ENCODE assay signal across 8 mouse cellular contexts in the genomic region with DNA sequence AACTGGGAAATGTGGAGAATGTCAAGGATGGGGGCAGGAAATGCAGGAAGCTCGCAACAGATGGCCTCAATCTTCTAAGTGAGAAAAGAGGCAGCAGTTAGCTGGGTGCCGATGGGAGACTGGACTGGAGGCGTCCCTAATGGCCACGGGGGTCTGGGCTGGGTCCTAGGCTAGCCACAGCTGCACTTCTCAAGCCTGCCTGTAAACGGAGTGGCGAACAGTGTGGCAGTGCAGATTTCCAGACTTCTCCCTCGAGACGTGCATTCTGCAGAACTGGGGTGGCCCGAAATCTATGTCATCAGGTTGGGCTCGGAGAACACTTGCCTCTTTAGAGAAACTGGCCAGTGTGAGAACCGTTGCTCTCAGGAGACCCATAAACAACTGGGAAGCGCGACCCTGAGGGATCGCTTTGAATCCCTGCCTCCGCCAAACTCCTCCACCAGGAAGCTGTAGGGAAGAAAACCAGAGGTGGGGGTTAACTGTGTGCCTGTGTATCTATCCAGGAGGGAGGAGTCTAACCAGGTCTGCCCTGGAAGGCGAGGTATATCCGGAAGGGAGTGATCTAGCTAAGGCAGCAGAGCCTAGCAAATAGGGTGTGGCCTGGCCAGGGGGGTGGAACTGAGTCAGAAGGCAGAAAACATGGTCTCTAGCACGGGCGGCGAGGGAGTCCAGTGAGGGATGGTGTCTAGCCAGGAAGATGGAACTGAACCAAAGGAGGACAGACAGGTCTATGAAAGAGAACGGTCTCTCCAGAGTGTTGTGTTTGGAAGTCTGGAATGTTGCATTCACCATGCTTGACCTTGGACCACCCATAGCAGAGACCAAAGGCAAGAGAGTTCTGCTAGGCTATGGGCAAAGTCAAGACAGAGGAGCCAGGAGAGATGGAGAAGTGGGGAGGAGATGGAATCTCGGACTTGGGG.
DNase-seq lines count a peak whose midpoint lies in the region; ATAC-seq and TF ChIP-seq lines count a peak whose summit lies in the region.

No protein-coding gene starts in this region.

- peak; percentile 82 for TF ChIP-seq EP300 in ES-Bruce4 (IDR thresholded peaks at IDR 0.05; ENCODE audit: insufficient read depth, low read depth, low read length)

- H3K36me3 ChIP-seq in ES-Bruce4 (ENCODE audit: control insufficient read depth, insufficient read depth, low read length, poor library complexity, severe bottlenecking), result no peaks in the 10 kb centered on the region
- no peaks in the 10 kb centered on the region for H3K36me3 ChIP-seq in forebrain, postnatal 0 days (ENCODE audit: insufficient read depth)
- H3K36me3 ChIP-seq in hindbrain, embryonic 11.5 days (ENCODE audit: control insufficient read depth, insufficient read depth, low read length), result no peaks in the 10 kb centered on the region

- WGBS in forebrain, postnatal 0 days, result 6% methylated on average over 22 of the region's 22 CpGs
- WGBS in hindbrain, embryonic 11.5 days, result 6% methylated on average over 22 of the region's 22 CpGs

- H3K9ac ChIP-seq in ES-Bruce4 (ENCODE audit: low read depth, poor library complexity, severe bottlenecking), result peak overlapping the region; percentile 51
- 0 out of 2 replicates have a peak overlapping the region, but pooled peaks have one; percentile 18 for H3K9ac ChIP-seq in forebrain, postnatal 0 days
- no peak overlapping the region for H3K9ac ChIP-seq in hindbrain, embryonic 11.5 days (ENCODE audit: low read depth, low read length)

- H3K4me3 ChIP-seq in ES-Bruce4 (ENCODE audit: low read depth, low read length), result peak overlapping the region; percentile 64
- peak overlapping the region; percentile 27 for H3K4me3 ChIP-seq in forebrain, postnatal 0 days (ENCODE audit: low read depth, low read length)
- peak overlapping the region; percentile 19 for H3K4me3 ChIP-seq in hindbrain, embryonic 11.5 days (ENCODE audit: low read depth, low read length)

- peak; percentile 59 for ATAC-seq in forebrain, postnatal 0 days
- ATAC-seq in hindbrain, embryonic 11.5 days (ENCODE audit: low FRiP score), result peak; percentile 66

- no peaks in the 10 kb centered on the region for H3K27me3 ChIP-seq in ES-Bruce4 (ENCODE audit: control insufficient read depth, insufficient read depth, low read length, poor library complexity, severe bottlenecking)
- H3K27me3 ChIP-seq in forebrain, postnatal 0 days (ENCODE audit: insufficient read depth, low read length), result no peaks in the 10 kb centered on the region; the same call in 1 of the 2 replicates
- H3K27me3 ChIP-seq in hindbrain, embryonic 11.5 days (ENCODE audit: control insufficient read depth, insufficient read depth, low read length), result no peaks in the 10 kb centered on the region

- DNase-seq in adrenal gland, postnatal 36 days, result peak; percentile 48 to 69
- DNase-seq in forebrain, postnatal 0 days, result peak; percentile 46
- peak; percentile 47 for DNase-seq in hindbrain, embryonic 11.5 days (ENCODE audit: low spot score)
- peak; percentile 24 to 39 for DNase-seq in layer of hippocampus, postnatal 14 days (ENCODE audit: low spot score in 2 of 2)
- DNase-seq in lung, postnatal 25 days (ENCODE audit: low spot score), result peak; percentile 86
- DNase-seq in retina, embryonic 14.5 days (ENCODE audit: low spot score), result peak; percentile 60
- peak; percentile 63 for DNase-seq in urinary bladder, postnatal 25 days (ENCODE audit: low spot score)

- peak overlapping the region; percentile 46 for H3K4me2 ChIP-seq in forebrain, postnatal 0 days (ENCODE audit: low read depth)
- H3K4me2 ChIP-seq in hindbrain, embryonic 11.5 days (replicated peaks; ENCODE audit: low read depth, low read length), result peak overlapping the region; percentile 40

- H3K4me1 ChIP-seq in ES-Bruce4 (ENCODE audit: control insufficient read depth, insufficient read depth, low read length), result peaks cover 8% of the 10 kb centered on the region
- peaks cover 4% of the 10 kb centered on the region for H3K4me1 ChIP-seq in forebrain, postnatal 0 days (ENCODE audit: insufficient read depth)
- H3K4me1 ChIP-seq in hindbrain, embryonic 11.5 days (replicated peaks; ENCODE audit: control insufficient read depth, insufficient read depth, low read length), result 0 out of 2 replicates have a peak, but pooled peaks cover 2% of the 10 kb centered on the region

- no peaks in the 10 kb centered on the region; the same call in 1 of the 2 replicates for H3K9me3 ChIP-seq in ES-Bruce4 (replicated peaks; ENCODE audit: control insufficient read depth, insufficient read depth, low read length, poor library complexity, severe bottlenecking)
- H3K9me3 ChIP-seq in forebrain, postnatal 0 days (ENCODE audit: low read length), result 0 out of 2 replicates have a peak, but pooled peaks cover 6% of the 10 kb centered on the region
- no peaks in the 10 kb centered on the region for H3K9me3 ChIP-seq in hindbrain, embryonic 11.5 days (ENCODE audit: control insufficient read depth, low read length)

- TF ChIP-seq POLR2A in ES-Bruce4 (IDR thresholded peaks at IDR 0.05; ENCODE audit: insufficient read depth, low read length), result peak; percentile 60

- TF ChIP-seq CTCF in ES-Bruce4 (IDR thresholded peaks at IDR 0.05; ENCODE audit: low read depth, low read length), result no peak
- TF ChIP-seq CTCF in forebrain, postnatal 0 days (IDR thresholded peaks at IDR 0.05; ENCODE audit: low read depth), result peak; percentile 52

- peak overlapping the region; percentile 77 for H3K27ac ChIP-seq in ES-Bruce4 (ENCODE audit: insufficient read depth, low read length)
- H3K27ac ChIP-seq in forebrain, postnatal 0 days (ENCODE audit: low read depth, low read length), result no peak overlapping the region
- no peak overlapping the region for H3K27ac ChIP-seq in hindbrain, embryonic 11.5 days (ENCODE audit: low read depth, low read length)

Comparison
In these comparisons a context has a peak if more than half of its experiments do, and no peak if none do; other contexts are left out.
1. DNase-seq: peak in every context shown above with its lines; median percentile 86 in lung, postnatal 25 days; 63 in urinary bladder, postnatal 25 days; 60 in retina, embryonic 14.5 days; 58 in adrenal gland, postnatal 36 days; 47 in hindbrain, embryonic 11.5 days; 46 in forebrain, postnatal 0 days; 32 in layer of hippocampus, postnatal 14 days.